Mouse (Mus musculus) heart, postnatal 0 days (tissue): ENCODE results near the gene Trank1. TPM values are rescaled to one million over a fixed set of nuclear protein-coding genes. Genes with fewer than 3 reads are reported as not detected.
A peak's percentile ranks its signal among the peaks of the same experiment; 100 is the strongest.

Experiments
- ATAC-seq: fragments of 200-750 bp; cut with Nextera tagmentation; 2 replicates; pipeline ENCODE4 v1.8.0; 2017; ENCODE audit warnings: low read depth, moderate number of reproducible peaks, moderate library complexity; ENCODE audit not compliant: insufficient read depth
- DNase-seq: peaks from one replicate; pipeline ENCODE4 v3.0.0-alpha.2; 2016; ENCODE audit warnings: low spot score
- H3K27ac ChIP-seq: fragments of 300-500 bp; sonication (generic); 2 replicates; pipeline ENCODE4 v1.5.1; 2014; ENCODE audit warnings: low read depth, mild to moderate bottlenecking
- H3K27me3 ChIP-seq: fragments of 300-500 bp; sonication (generic); 2 replicates; pipeline ENCODE4 v1.6.1; 2014; ENCODE audit warnings: low read length, mixed read lengths; ENCODE audit not compliant: control insufficient read depth, insufficient read depth
- H3K36me3 ChIP-seq: fragments of 300-500 bp; sonication (generic); replicated peaks from 2 replicates; pipeline ENCODE4 v1.6.1; 2014; ENCODE audit warnings: low read length, mixed read lengths; ENCODE audit not compliant: control insufficient read depth, insufficient read depth
- H3K4me1 ChIP-seq: fragments of 300-500 bp; sonication (generic); 2 replicates; pipeline ENCODE4 v1.6.1; 2014; ENCODE audit warnings: antibody characterized with exemption; ENCODE audit not compliant: control insufficient read depth, insufficient read depth
- H3K4me2 ChIP-seq: fragments of 300-500 bp; sonication (generic); 2 replicates; pipeline ENCODE4 v1.6.1; 2014; ENCODE audit warnings: low read depth, mild to moderate bottlenecking, low read length, moderate library complexity
- H3K4me3 ChIP-seq: fragments of 300-500 bp; sonication (generic); 2 replicates; pipeline ENCODE4 v1.5.1; 2014; ENCODE audit warnings: low read depth, low read length
- H3K9ac ChIP-seq: fragments of 300-500 bp; sonication (generic); replicated peaks from 2 replicates; pipeline ENCODE4 v1.6.1; 2014; ENCODE audit warnings: low read depth, low read length, mixed read lengths
- H3K9me3 ChIP-seq: fragments of 300-500 bp; sonication (generic); replicated peaks from 2 replicates; pipeline ENCODE4 v1.6.1; 2016; ENCODE audit warnings: low read length; ENCODE audit not compliant: control insufficient read depth
- CTCF ChIP-seq: IDR thresholded peaks from 2 replicates; pipeline ENCODE4 v1.5.1; 2016; ENCODE audit warnings: antibody characterized with exemption, control low read depth, low read depth
- EP300 ChIP-seq: IDR thresholded peaks from 2 replicates; pipeline ENCODE4 v1.6.1; 2016; ENCODE audit warnings: antibody characterized with exemption, low read depth
- WGBS: fragments of 180-500 bp; shearing (Covaris S2); extraction: QIAGEN DNeasy Blood & Tissue Kit; methylation state at CpG from one replicate; pipeline ENCODE4 v1.1.7; 2014; 5-methylcytosine and 5-hydroxymethylcytosine counted together
- polyA plus RNA-seq: library from polyadenylated mRNA; unstranded; fragments of >200 nt; fragmentation: Nextera tagmentation; extraction: Ambion mirVana; gene quantifications from 2 replicates; pipeline ENCODE4 v1.2.1, GENCODE M21; 2015
- total RNA-seq: library from RNA; depleted of rRNA; stranded (reverse); fragments of >200 nt; gene quantifications from 2 replicates; pipeline ENCODE4 v1.2.3, GENCODE M21; 2014; ENCODE audit warnings: low replicate concordance

The Trank1 gene
- total and polyA plus RNA-seq, 2 experiments from 2014 or later = 0.04 TPM; not detected in 1

GRCm38 (mm10) chr9:111304036-111304435 is 7.5 kb upstream of the Trank1 start:
- no peak overlapping the region for H3K27ac ChIP-seq
- 0 out of 2 replicates have a peak, but pooled peaks cover 6% of the 10 kb centered on the region for H3K27me3 ChIP-seq
- H3K4me2 ChIP-seq = no peak overlapping the region
- 84% methylated on average over 6 of the region's 6 CpGs for WGBS
- no peaks in the 10 kb centered on the region for H3K36me3 ChIP-seq
- TF ChIP-seq EP300 = no peak
- no peak for TF ChIP-seq CTCF
- ATAC-seq (no peak), DNase-seq (no peak)
- no peak overlapping the region for H3K4me3 ChIP-seq
- H3K4me1 ChIP-seq = no peaks in the 10 kb centered on the region
- no peaks in the 10 kb centered on the region for H3K9me3 ChIP-seq
- no peak overlapping the region for H3K9ac ChIP-seq

GRCm38 (mm10) chr9:111306142-111306541 is 5.4 kb upstream of the Trank1 start:
- TF ChIP-seq CTCF (no peak), EP300 (no peak)
- ATAC-seq (no peak), DNase-seq (no peak)
- peaks cover 12% of the 10 kb centered on the region; the same call in 1 of the 2 replicates for H3K9me3 ChIP-seq
- no peak overlapping the region for H3K9ac ChIP-seq
- no peak overlapping the region for H3K4me3 ChIP-seq
- peaks cover 25% of the 10 kb centered on the region for H3K27me3 ChIP-seq
- no peak overlapping the region for H3K27ac ChIP-seq
- H3K36me3 ChIP-seq = no peaks in the 10 kb centered on the region
- no peak overlapping the region for H3K4me2 ChIP-seq
- WGBS = 76% methylated on average over 7 of the region's 7 CpGs
- H3K4me1 ChIP-seq = no peaks in the 10 kb centered on the region

DNA sequence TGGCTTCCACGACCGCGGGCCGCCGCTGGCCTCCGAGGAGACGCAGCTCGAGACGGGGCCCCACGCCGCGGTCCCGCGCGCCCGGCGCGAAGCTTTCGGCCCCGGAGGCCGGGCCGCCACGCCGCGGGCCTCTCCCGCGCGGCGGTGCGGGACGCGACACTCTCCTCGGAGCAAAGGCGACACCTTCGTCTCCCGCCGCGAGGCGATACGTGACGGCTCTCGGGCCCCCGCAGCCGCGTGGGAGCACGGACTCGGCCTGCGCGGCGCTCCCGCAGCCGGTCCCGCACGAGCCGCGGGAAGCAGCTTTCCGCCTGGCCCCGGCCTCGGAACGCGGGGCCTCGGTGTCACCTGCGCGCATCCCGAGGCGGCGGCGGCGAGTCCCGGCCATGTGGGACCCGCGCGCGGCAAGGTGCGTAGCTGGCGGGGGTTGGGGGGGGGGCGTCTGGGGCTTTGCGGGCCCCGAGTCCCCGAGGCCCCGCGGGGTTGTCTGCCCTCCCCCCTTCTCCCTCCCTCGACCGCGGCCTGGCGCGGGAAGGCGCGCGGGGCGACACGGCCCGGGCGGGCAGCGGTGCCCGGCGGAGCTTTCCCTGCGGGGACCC is 403 bp downstream of the Trank1 start:
- no peak overlapping the region for H3K27ac ChIP-seq
- peaks cover 13% of the 10 kb centered on the region; the same call in 1 of the 2 replicates for H3K9me3 ChIP-seq
- H3K36me3 ChIP-seq = no peaks in the 10 kb centered on the region
- H3K4me3 ChIP-seq = peak overlapping the region; percentile 43
- H3K4me2 ChIP-seq = peak overlapping the region; percentile 65
- no peak for DNase-seq
- no peak overlapping the region for H3K9ac ChIP-seq
- peaks cover 54% of the 10 kb centered on the region for H3K27me3 ChIP-seq
- WGBS = 2% methylated on average over 52 of the region's 98 CpGs
- H3K4me1 ChIP-seq = 0 out of 2 replicates have a peak, but pooled peaks cover 5% of the 10 kb centered on the region
- no peak for ATAC-seq
- TF ChIP-seq CTCF (no peak), EP300 (no peak)

DNA sequence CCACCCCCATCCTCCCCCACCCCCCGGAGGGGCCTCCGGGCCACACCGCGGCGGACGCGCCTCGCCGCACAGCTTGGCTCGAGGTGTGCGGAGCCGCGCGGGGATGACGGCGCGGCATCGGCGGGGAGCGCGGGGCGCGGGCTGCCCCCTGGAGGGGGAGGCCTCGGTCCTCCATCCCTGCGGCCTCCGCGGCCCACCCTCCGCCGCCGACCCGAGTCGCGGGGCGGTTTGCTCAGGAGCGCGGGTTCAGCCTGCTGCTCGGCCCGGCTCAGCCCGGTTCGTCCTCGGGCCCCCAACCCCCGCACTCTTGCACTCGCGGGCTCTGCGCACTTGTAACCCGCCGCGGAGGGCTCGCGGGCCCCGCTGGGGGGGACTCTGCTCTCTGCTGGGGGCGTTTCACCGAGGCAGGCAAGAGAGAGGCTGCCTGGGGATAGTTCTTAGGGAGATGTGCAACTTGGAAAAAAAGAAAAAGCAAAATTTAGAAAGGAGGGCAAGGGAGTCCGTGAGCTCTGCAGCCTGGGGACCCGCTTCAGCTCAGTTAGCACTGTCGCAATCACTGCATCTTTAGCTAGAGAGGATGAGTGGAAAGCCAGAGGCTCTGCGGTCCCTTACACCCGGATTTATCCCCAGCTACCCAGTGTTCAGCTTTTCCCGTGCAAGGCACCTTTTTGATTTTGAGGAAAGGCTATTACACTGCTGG is 1.1 kb downstream of the Trank1 start:
- no peak for TF ChIP-seq CTCF
- no peak for TF ChIP-seq EP300
- DNase-seq (no peak), ATAC-seq (peak; percentile 27; the same call in 1 of the 2 replicates)
- peaks cover 54% of the 10 kb centered on the region for H3K27me3 ChIP-seq
- WGBS = under 1% methylated on average over 39 of the region's 59 CpGs
- H3K4me1 ChIP-seq = 0 out of 2 replicates have a peak, but pooled peaks cover 5% of the 10 kb centered on the region
- H3K36me3 ChIP-seq = no peaks in the 10 kb centered on the region
- peak overlapping the region; percentile 43 for H3K4me3 ChIP-seq
- H3K27ac ChIP-seq = no peak overlapping the region
- peaks cover 13% of the 10 kb centered on the region; the same call in 1 of the 2 replicates for H3K9me3 ChIP-seq
- peak overlapping the region; percentile 65 for H3K4me2 ChIP-seq
- no peak overlapping the region for H3K9ac ChIP-seq

DNA sequence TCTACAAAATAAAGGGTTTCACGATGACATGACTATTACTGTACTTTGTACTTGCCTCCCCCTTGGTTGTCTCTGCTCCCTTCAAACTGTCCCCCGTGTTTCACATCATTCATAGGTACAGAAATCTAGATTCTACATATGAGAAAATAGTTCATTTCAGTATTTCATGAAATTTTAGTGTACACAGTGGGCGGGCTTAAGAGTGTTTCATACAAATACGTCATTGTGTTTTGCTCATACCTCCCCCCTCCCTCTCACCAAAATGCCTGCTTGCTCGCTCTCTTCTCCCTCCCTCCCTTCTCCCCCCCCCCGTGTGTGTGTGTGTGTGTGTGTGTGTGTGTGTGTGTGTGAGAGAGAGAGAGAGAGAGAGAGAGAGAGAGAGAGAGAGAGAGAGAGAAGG is 1.8 kb downstream of the Trank1 start:
- 16% methylated on average over 5 of the region's 6 CpGs for WGBS
- peaks cover 54% of the 10 kb centered on the region for H3K27me3 ChIP-seq
- no peak for ATAC-seq
- H3K27ac ChIP-seq = no peak overlapping the region
- DNase-seq = no peak
- H3K4me3 ChIP-seq = no peak overlapping the region
- 0 out of 2 replicates have a peak, but pooled peaks cover 5% of the 10 kb centered on the region for H3K4me1 ChIP-seq
- no peak overlapping the region for H3K9ac ChIP-seq
- peaks cover 13% of the 10 kb centered on the region; the same call in 1 of the 2 replicates for H3K9me3 ChIP-seq
- no peak overlapping the region for H3K4me2 ChIP-seq
- no peaks in the 10 kb centered on the region for H3K36me3 ChIP-seq
- TF ChIP-seq CTCF (no peak), EP300 (no peak)
